Mouse (Mus musculus): ENCODE data around the gene Vdr. TPM values are rescaled to one million over a fixed set of nuclear protein-coding genes. Genes with fewer than 3 reads are reported as not detected.

Gene Vdr
- total RNA-seq (2021) = 1 to 10 TPM in 1 of 2 experiments, under 1 TPM in 1; 0.40 to 2.8 TPM
- long read RNA-seq, experiment 1, partial matches to known transcripts = 1 of 3 reads
- long read RNA-seq, experiment 1, other reads (novel, unspliced or antisense) = 2 of 3 reads
- long read RNA-seq, experiment 2 = 0 reads

DNA sequence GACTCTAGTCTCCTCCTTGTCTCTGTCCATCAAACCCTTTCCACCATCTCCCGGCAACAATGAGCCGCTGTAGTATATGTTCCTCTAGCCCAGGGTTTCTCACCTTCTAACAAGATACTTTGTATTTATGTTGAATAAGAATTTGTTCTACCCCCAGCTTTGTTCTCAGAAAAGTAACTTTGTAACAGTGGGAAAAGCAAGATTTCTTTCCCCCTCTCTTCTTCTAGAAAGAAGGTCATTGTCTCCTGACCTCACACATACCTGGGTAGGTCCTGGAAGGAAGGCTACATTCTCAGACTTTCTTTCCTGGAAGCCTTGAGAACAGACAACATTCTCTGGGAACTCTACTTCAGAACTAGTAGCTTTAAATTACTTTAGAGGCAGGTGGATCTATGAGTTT, at the start of gene Vdr:
Gene Vdr, minus strand, starts transcription at position 101 of the 400 bp plus-strand sequence.
- DNase-seq = no peak

DNA sequence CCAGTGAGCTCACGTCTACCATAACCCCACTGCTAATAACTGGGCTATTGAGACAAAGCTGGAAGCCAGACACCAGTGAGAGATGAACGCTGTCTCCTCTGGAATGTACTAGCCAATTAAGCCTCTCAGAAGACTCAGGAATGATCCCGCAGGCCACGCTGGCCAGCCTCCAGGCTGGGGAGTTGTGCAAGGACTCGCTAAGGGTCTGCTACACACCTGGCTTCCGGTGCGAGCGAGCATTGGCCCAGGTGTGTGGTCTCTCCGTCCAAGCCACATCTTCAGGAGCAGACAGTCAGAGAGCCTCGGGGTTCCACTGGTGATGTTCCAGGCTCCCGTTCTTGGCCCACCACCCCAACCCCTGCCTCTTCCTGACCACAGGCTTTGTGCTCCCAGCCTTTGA, 46.0 kb upstream of the Vdr start:
- no peak for DNase-seq

DNA sequence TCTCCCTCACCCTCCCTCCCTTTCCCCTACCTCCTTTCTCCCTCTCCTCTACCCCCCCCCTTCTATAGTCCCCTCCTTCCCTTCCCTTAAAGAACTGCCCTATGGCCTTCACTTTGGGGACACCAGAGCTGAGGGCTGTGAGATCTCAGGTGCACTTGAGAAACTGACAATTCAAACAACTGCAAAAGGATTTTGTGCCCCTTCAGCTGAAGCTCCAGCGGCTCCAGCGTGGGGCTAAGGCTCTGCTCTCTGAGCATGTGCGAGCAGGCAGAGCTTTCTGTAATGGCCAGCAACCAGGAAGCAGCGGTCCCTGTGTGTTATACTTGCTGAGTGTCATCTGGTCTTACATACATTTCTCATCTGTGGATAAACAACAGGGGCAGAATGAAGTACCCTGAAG, 45.3 kb upstream of the Vdr start:
- no peak for DNase-seq

DNA sequence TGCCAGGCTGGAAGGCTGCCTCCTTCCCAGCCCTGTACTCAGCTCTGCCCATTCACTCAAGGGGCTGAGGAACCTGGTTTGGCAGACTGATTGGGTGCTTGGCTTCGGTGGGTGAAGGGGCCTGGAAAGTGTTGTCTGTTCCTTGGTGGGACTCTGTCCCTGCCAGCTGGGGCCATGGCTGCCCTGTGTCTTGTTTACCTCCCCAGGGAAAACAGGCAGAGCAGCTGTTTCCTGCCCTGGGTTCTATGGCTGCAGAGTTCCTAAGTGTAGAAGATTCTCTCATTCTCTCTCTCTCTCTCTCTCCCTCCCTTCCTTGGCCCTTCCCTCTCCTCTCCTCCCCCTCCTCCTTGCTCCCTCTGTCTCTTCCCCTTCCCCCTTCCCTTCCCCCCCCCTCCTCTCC, 44.9 kb upstream of the Vdr start:
- no peak for DNase-seq

DNA sequence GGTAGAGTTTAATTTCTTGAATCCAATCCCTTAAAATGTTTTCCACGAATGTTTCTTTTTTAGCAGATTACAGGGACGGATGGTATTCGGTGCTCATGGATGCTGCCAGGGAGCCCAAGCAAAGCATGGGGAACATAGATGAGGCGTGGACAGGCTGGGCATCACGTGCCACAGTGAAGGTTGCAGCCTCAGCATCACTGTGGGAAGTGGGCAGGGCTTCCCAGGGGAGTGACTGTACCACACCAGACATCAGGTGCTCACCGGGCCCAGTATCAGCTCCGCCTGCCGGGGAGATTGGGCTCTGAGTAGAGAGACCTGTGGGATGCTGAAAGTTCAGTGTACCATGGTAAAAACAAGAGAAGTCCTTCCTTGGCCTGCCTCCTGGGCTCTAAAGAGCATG, 44.2 kb upstream of the Vdr start:
- DNase-seq = no peak

DNA sequence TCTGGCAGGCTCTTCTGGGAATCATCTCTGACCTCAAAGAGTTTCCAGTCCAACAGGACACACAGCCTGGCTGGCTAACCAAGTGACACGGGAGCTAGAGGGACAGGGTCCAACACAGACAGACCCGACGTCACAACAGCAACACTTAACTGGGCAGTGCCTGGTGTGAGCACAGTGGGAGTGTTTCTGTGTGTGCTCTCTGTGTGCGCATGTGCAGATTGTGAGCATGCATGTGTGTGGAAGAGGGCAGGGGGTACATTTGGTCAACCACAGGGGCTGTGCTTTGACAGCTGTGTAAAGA, 42.4 kb upstream of the Vdr start:
- DNase-seq = no peak

DNA sequence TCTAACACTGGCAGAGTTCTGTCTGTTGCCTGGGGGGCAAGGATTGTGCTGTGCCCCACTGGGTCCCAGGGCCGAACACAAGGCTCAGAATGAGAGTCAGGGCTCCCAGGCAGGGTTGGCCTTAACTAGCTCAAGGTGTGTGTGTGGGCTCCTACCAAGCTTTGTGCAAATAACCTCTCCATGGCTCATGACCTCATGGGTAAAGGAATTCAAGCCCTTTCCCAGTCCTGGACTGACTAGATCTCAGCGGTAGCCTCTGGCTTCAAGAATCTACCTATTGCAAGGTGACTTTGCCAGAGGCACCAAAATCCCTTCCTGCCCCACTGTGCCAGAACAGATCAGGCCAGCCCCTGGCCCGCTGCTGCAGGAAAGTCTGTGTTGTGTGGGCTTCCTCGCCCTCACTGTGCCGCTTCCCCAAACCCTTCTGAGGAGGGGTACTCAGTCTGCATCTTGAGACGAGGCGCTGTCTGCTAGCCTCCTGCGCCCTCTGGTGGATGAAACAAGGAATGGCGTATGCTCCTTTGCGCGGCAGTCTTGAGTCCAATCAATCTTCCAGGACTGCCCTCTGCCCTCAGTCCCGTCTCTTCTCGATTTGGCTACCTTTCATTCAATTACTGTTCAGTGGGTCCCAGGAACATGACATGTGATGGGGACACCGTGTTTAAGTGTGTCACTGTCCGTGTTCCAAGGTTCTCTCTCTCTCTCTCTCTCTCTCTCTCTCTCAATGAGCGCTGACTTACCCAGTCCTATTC, 41.9 kb upstream of the Vdr start:
- peak; percentile 65 for DNase-seq

DNA sequence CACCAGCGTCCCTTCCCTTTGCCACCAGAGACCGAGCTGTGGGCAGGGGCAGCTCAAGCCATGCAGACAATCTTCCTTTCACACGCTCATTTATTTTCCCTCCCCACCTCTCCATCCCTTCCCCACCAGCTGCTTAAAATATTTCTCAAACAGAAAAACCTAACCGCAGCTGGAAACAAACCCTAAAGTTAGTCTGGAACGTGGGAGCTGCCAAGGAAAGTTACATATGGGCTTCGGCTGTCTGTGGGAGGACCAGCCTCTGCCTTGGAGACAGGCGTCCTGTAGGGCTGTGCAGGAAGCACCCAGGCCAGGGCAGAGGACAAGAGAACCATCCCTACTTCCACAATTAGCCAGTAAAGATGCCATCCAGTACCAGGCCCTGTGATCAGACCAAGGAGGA, 39.8 kb upstream of the Vdr start:
- DNase-seq = no peak

DNA sequence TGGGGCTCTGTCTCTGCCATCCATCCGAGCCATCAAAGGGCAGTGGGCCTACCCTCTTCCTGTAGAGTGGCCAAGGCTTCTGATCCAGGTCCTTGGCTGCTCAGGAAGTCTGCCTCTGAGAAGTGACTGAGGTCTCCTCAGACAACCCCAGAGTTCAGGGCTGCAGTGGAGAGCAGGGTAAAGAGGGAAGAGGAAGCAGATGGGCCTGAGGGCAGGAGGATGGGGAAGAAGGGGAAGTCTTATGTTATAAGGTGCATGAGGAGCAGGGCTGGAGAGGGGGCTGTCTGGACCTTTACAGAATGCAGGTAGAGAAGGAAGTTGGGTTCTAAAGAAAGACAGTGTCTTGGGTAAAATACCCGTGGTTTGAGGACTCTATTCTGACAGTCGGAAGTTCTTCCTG, 39.3 kb upstream of the Vdr start:
- no peak for DNase-seq

DNA sequence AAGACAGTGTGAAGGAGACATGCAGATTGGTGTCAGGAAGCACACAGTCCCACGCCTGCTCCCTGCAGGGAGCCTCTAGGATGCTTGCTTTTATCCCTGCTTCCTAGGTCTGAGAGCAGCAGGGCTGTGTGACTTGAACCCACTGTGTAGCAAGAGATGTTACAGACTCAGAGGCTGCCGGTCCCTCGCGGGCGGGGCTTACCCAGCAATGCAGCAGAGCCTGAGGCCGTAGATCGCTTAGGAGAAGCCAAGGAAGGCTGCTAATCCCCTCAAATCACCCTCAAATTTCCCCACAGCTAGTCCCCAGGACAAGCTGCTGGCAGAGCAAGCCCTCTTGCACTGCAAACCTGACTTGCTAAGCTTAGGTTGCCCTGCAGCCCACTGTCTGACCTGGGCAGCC, 38.3 kb upstream of the Vdr start:
- no peak for DNase-seq

DNA sequence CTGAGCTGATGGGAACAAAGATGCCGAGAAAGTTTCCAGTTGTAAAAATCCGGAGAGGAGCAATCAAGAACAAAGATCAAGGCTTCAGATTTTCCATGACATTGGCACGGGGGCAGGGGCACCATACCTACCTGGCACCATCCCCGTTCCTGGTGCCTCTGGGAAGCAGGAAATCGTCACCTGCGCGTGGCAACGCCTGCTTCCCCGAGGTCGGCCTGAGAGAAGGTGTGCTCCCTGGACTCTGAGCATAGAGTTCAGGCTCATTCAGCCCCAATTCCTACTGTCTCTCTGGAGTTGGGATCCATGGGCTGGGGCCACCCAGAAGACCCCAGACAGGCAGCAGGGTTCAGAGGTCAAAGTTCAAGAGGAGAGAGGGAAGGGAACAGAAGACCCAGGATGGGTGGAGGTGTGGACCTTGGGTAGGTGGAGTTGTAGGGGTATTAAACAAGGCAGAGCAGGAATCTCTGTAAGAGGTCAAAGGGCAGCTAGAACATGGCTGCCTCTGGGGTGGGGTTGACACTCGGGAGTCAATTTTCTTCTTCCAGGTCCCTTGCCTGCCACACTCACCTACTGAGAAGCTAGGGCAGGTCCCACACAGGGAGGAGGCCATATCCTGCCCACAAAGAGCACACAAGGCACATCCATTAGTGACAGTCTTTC, 35.4 kb upstream of the Vdr start:
- DNase-seq = no peak

DNA sequence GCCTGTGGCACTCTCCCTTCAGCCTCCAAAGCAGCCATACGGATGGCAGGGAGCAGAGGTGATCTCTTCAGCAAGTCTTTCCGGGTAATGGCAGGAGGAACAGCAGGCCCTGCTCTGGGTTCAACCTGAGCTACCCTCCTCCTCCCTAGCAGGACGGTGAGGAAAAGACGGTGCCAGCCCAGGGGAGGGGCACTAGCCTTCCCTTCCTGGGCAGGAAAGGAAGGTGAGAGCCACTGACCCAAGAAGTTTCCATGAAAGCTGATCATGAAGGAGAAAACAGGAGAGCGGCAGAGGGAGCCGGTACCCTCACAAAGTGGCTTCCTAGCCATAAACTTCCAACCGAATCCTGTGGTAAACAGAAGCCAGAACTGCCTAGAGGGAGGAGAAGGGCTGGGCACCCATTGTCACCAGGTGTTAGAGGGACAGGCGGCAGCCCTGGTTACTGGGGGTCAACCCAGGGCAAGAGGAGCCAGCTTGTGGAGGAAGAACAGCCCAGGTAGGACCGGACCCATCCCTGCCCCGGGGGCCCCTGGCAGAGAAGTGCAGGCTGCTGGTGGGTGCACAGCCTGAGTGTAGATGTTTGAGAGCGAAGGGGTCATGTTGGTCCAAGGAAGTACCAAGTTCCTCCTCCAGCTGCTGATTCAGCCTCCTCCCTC, 34.6 kb upstream of the Vdr start:
- DNase-seq = no peak

DNA sequence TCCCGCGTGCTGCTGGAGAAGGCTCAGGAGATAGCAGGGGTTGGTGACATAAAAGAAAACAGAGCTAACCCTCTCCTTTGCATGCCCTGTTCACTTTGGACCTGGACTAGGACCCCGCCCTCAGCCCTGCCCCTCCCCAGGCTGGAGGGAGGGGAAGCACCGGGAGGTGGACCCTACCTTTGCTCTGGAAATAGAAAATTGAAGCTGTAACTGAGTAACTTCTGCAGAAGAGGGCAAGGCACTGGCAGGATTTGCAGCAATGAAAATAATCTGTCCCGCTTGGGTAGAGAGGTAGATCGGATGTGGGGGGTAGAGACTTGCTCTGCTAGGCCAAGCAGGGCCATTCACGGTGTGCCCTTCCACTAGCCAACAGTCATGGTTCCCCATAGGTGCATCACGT, 32.9 kb upstream of the Vdr start:
- no peak for DNase-seq

DNA sequence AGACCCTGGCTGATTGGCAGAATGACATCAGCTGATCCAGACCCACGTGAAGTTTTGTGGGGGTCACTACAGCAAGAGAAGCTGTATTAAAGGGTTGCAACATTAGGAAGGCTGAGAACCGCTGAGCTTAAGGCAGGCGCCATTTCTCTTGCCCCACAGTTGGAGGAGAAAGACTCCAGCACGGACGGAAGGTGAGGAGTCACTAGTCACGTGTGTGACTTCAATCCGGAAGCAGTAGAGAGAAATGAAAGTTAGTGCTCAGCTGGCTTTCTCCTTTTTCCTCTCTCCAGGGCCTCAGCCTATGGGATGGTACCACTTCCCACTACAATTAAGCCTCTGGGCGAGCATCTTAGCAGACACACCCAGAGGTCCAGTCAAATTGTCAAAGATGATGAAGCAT, 32.1 kb upstream of the Vdr start:
- DNase-seq = no peak

DNA sequence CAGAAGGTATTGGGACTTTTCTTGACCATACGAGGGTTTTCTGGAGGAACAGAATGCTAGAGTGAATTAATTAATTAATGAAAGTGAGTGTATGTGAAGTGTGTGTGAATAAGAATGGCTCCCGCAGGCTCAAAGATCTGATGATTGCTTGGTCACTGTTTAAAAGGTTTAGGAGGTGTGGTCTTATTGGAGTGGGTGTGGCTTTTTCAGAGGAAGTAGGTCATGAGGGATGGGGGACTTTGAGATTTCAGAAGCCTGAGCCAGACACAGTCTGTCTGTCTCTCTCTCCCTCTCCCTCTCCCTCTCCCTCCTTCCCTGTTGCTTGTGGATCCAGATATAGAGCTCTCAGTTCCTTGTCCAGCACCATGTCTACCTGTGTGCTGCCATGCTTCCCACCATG, 30.9 kb upstream of the Vdr start:
- DNase-seq = no peak

DNA sequence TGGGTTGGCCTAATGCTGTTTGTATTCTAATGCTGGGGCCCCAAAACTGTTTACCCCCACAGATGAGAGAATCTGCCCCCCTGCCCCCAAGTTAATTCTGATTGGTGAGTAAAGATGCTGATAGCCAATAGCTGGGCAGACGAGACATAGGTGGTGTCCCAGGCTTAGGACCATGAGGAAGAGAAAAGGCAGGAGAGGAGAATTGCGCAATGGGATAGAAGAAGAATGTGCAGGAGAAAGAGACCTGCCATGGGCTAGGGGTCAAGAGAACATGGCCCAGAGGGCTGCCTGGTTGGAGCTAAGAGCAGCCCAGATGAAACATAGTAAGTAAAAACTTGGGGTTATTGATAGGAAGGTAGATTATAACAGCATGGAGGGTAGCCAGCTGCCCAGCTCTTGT, 29.7 kb upstream of the Vdr start:
- DNase-seq = no peak

DNA sequence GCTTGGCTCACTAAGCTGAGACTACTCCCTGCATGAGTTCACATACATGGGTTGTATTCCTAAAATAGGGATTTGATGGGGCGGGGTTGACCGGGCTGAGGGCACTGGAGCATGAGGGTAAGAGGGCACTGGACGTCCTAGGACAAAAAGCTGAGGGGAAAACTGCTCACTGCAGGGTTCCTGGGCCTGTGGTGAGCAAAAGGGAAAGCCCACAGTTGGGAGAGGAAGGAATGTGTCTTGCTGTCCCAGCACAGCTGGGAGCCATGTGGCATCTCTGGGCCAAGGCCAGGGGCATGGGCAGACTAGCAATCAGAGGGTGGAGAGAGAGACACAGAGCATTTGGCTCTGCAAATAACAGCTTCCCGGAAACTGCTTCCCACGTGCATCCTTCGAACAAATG, 28.1 kb upstream of the Vdr start:
- no peak for DNase-seq

DNA sequence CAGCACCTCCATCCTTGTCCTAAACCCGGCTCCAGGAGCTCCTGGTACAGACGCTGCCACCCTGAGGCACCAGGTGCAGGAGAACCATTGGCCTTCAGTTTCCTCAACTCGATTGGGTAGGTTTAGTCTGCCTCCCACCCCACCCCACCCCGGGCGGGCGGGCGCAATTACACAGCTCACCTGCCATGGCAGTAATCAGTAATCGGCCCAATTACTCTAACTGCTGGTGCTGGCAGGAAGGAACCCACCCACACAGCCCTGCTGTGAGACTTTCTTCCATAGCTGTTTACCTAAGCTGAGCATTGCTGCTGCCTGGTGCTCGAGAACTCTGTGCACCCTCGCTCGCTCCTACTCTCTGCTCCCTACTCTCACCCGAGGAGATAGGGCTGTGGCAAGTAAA, 22.0 kb upstream of the Vdr start:
- no peak for DNase-seq

DNA sequence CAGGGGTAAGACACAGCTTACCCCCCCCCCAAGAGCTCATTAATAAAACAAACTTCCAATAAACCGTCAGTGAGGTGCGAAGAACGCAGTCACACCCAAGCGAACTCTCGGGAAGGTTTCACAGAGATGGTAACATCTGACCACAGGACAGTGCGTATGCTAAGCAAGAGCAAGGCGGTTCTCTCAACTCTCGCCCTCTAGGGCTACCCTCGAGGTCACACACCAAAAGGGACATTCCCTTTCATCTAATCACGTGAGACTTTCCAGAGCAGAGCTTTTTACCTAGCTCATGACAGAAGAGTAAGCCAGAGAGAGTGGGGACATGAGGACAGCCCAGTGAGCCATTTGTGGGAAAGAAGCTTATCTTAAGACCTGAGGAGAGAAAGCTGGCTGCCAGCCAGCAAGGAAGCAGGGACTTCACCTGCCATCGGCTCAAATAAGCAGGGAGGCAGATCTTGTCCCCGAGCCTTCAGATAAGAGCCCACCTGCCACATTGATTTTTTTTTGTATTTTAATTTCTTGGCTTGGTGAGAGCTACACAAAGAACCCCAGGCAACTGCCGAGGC, 18.9 kb upstream of the Vdr start:
- no peak for DNase-seq

DNA sequence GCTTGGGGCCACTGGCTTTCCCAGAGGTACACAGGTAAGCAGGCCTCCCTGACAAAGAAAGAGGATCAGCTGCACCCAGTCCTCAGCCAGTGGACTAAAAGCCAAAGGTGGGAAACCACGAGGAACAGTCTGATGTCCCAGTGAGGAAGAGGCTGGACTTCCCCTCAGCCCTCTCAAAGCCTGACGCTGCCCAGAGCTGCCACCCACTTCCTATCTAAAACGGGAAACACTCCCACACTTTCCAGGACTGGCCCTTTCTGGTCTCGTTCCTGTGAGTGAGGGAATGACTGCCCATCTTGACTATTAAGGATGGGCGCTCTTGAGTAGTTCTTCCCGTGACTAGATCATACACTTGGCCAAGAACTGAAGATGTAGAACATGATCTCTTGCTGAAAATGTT, 17.4 kb upstream of the Vdr start:
- DNase-seq = no peak

DNA sequence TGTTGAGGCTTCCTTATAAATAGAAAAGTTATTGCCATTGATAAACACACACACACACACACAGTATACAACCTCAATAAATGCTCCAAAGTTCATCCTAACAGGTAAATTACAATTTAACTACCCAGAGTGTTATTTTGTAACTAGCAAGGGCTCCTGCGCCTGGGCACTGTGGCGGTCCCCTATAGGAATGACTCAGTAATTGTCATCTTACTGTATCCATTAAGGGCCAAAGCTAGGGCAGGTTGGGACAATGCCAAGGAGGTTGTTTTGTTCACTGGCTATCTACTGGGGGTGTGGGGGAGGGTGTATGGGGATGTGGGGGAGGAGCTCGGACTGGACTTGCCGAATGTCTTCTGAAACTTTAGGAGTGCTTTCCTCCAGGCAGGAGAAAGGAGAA, 16.6 kb upstream of the Vdr start:
- DNase-seq = no peak

DNA sequence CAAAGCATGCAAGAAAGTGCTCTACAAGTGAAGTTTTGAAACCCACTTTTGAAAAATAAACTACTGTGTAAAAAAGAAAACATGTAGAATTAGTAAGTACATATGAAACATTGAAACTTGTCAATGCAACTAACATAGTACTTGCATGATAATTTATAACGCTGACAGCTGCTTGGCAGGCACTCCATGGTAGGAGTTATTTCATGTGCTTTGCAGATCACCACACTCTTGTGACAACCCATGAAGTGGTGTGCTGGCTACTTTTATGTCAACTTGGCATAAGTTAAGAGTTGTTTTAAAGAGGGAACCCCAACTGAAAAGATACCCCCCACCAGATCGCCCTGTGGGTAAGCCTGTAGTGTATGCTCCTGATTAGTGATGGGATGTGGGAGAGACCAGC, 12.0 kb upstream of the Vdr start:
- no peak for DNase-seq

DNA sequence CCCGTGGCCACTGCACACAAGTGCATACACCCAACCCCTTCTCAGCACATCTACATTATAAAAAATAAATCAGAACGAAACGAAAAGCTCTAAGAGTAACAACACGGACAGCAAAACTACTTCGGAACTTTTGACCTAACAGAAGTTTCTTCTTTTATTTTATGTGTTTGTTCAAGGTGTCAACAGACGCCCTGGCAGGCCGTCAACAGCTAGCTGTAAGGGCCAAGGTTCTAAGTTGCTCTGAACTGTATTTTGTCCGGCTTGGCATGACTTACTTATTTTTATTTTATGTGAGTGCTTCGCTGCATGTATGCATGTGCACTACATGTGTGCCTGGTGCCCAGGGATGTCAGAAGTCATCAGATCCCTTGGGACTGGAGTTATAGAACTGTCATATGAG, 11.4 kb upstream of the Vdr start:
- DNase-seq = no peak

DNA sequence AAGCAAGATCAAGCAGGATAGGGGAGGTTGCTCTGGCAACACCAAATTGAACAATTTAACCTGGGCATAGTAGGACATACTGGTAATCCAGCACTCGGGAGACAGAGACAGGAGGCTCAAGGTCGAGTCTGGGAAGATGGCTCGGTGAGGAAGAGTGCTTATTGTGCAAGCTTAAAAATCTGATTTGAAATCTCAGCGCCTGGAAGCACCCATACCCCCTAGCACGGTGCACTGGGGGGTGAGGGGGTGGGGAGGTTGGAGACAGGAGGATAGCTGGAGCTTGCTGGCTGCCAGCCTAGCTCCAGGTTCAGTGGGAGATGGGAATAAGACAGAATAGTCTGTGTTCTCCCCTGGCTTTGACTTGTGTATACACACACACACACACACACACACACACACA, 9.9 kb upstream of the Vdr start:
- no peak for DNase-seq
